In genomic region chr13:56132326-56132936, GRCm38 (mm10) we compare ENCODE assay signal across 10 mouse cellular contexts. TPM values are rescaled to one million over a fixed set of nuclear protein-coding genes. Genes with fewer than 3 reads are reported as not detected.
DNase-seq lines count a peak whose midpoint lies in the region; ATAC-seq and TF ChIP-seq lines count a peak whose summit lies in the region.
"Had no signal": no experiment of that assay in that cellular context is flagged by ENCODE, and none has a peak within 500 bp of the region (broad histone marks: within the 10 kb centered on the region; RNA-seq: fewer than 3 reads in every experiment).

No protein-coding gene starts in this region.

- peak overlapping the region; percentile 23; the same call in 1 of the 2 replicates for H3K4me2 ChIP-seq in intestine, embryonic 14.5 days (ENCODE audit: low read length)
- H3K4me2 ChIP-seq in intestine, postnatal 0 days (replicated peaks; ENCODE audit: low read depth) = no peak overlapping the region
- no peak overlapping the region for H3K4me2 ChIP-seq in CH12.LX (ENCODE audit: insufficient read depth, low read depth, poor library complexity, severe bottlenecking)
- H3K4me2 ChIP-seq in intestine, embryonic 16.5 days (ENCODE audit: low read depth, low read length) = 0 out of 2 replicates have a peak overlapping the region, but pooled peaks have one; percentile 22

- in situ Hi-C loops in CH12.LX (cut with MboI; ENCODE audit: low pct_ligation_motif_present, low pct_unique_long_range_greater_than_20kb, low sequenced_read_pairs) = no loop called here

- no peak for TF ChIP-seq EP300 in CH12.LX (IDR thresholded peaks at IDR 0.05; ENCODE audit: low read length)

- 78% methylated on average over 11 of the region's 11 CpGs for WGBS in intestine, embryonic 14.5 days
- WGBS in intestine, postnatal 0 days = 66% methylated on average over 11 of the region's 11 CpGs
- WGBS in intestine, embryonic 16.5 days = 68% methylated on average over 11 of the region's 11 CpGs

- H3K27me3 ChIP-seq in intestine, embryonic 14.5 days (replicated peaks; ENCODE audit: control insufficient read depth, insufficient read depth, low read length) = no peaks in the 10 kb centered on the region
- no peaks in the 10 kb centered on the region for H3K27me3 ChIP-seq in intestine, postnatal 0 days (replicated peaks; ENCODE audit: control insufficient read depth, insufficient read depth, low read length)
- no peaks in the 10 kb centered on the region for H3K27me3 ChIP-seq in CH12.LX (replicated peaks)
- no peaks in the 10 kb centered on the region for H3K27me3 ChIP-seq in intestine, embryonic 16.5 days (replicated peaks; ENCODE audit: control insufficient read depth, insufficient read depth, low read length)
- H3K27me3 ChIP-seq: Patski had no signal

- H3K79me2 ChIP-seq in CH12.LX (replicated peaks; ENCODE audit: control insufficient read depth, extremely low read depth, insufficient read depth, poor library complexity, severe bottlenecking) = peaks cover 39% of the 10 kb centered on the region

- no peak overlapping the region for H3K4me3 ChIP-seq in intestine, embryonic 14.5 days (ENCODE audit: low read depth, low read length)
- H3K4me3 ChIP-seq in intestine, postnatal 0 days (ENCODE audit: low read depth, low read length) = no peak overlapping the region
- no peak overlapping the region for H3K4me3 ChIP-seq in CH12.LX (replicated peaks in 1 of 3; ENCODE audit: low read depth in 2 of 3, low read length in 2 of 3, poor library complexity in 1 of 3)
- H3K4me3 ChIP-seq in intestine, embryonic 16.5 days (ENCODE audit: low read length) = no peak overlapping the region

- H3K27ac ChIP-seq in intestine, embryonic 14.5 days (ENCODE audit: low read depth) = no peak overlapping the region
- no peak overlapping the region; the same call in 1 of the 2 replicates for H3K27ac ChIP-seq in intestine, postnatal 0 days (ENCODE audit: low read depth, low read length)
- H3K27ac ChIP-seq in CH12.LX (ENCODE audit: insufficient read depth, low read depth) = no peak overlapping the region
- no peak overlapping the region for H3K27ac ChIP-seq in intestine, embryonic 16.5 days (ENCODE audit: low read length)

- H3K36me3 ChIP-seq in intestine, embryonic 14.5 days (ENCODE audit: control insufficient read depth, insufficient read depth, low read length) = peaks cover 22% of the 10 kb centered on the region
- H3K36me3 ChIP-seq in intestine, postnatal 0 days (ENCODE audit: control insufficient read depth, insufficient read depth) = peaks cover 10% of the 10 kb centered on the region; the same call in 1 of the 2 replicates
- peaks cover 10 to 47% of the 10 kb centered on the region in 2 experiments for H3K36me3 ChIP-seq in CH12.LX (replicated peaks in 1 of 2; ENCODE audit: control insufficient read depth in 1 of 2, insufficient read depth in 1 of 2, low read length in 1 of 2)
- H3K36me3 ChIP-seq in intestine, embryonic 16.5 days (ENCODE audit: control insufficient read depth, insufficient read depth, low read length) = peaks cover 10% of the 10 kb centered on the region

- no peak for TF ChIP-seq RAD21 in CH12.LX (IDR thresholded peaks at IDR 0.05; ENCODE audit: low read depth, low read length)

- no peaks in the 10 kb centered on the region for H3K9me3 ChIP-seq in intestine, embryonic 14.5 days (ENCODE audit: control insufficient read depth, low read length)
- H3K9me3 ChIP-seq in intestine, postnatal 0 days (ENCODE audit: control insufficient read depth) = no peaks in the 10 kb centered on the region
- H3K9me3 ChIP-seq in CH12.LX (replicated peaks; ENCODE audit: low read length) = no peaks in the 10 kb centered on the region
- H3K9me3 ChIP-seq in intestine, embryonic 16.5 days (ENCODE audit: control insufficient read depth, low read length) = 0 out of 2 replicates have a peak, but pooled peaks cover 5% of the 10 kb centered on the region

- peaks cover 22% of the 10 kb centered on the region for H3K4me1 ChIP-seq in intestine, embryonic 14.5 days (replicated peaks; ENCODE audit: control insufficient read depth, insufficient read depth, low read length)
- 0 out of 2 replicates have a peak, but pooled peaks cover 3% of the 10 kb centered on the region for H3K4me1 ChIP-seq in intestine, postnatal 0 days (replicated peaks; ENCODE audit: control insufficient read depth, insufficient read depth, low read length)
- peaks cover 11 to 43% of the 10 kb centered on the region in 2 experiments for H3K4me1 ChIP-seq in CH12.LX (ENCODE audit: control insufficient read depth in 1 of 2, insufficient read depth in 2 of 2)
- peaks cover 31% of the 10 kb centered on the region for H3K4me1 ChIP-seq in intestine, embryonic 16.5 days (ENCODE audit: control insufficient read depth, insufficient read depth, low read length)

- TF ChIP-seq POLR2A in CH12.LX (IDR thresholded peaks at IDR 0.05; ENCODE audit: low read depth, low read length) = no peak

- TF ChIP-seq CTCF in intestine, postnatal 0 days (IDR thresholded peaks at IDR 0.05; ENCODE audit: low read depth) = no peak
- no peak for TF ChIP-seq CTCF in CH12.LX (conservative IDR thresholded peaks at IDR 0.05 in 1 of 2, IDR thresholded peaks at IDR 0.05 in 1 of 2; ENCODE audit: low read depth in 2 of 2, low read length in 2 of 2)

- ATAC-seq in intestine, embryonic 14.5 days (replicated peaks; ENCODE audit: low FRiP score, low TSS enrichment, low read depth) = no peak
- no peak for ATAC-seq in intestine, postnatal 0 days
- ATAC-seq in intestine, embryonic 16.5 days = no peak
- no peak for ATAC-seq in frontal cortex, adult (ENCODE audit: low TSS enrichment)
- ATAC-seq: Patski had no signal

- dilution Hi-C loops in CH12.LX (cut with MboI; ENCODE audit: extremely low pct_ligation_motif_present, extremely low pct_unique_long_range_greater_than_20kb, low sequenced_read_pairs) = no loop called here

- H3K9ac ChIP-seq in intestine, embryonic 14.5 days (ENCODE audit: low read length) = no peak overlapping the region
- H3K9ac ChIP-seq in intestine, postnatal 0 days (ENCODE audit: low read depth, low read length) = no peak overlapping the region
- H3K9ac ChIP-seq in CH12.LX (ENCODE audit: insufficient read depth, low read depth) = no peak overlapping the region
- no peak overlapping the region for H3K9ac ChIP-seq in intestine, embryonic 16.5 days (ENCODE audit: low read depth, low read length)

- DNase-seq in intestine, embryonic 14.5 days (ENCODE audit: low spot score) = no peak
- no peak for DNase-seq in CH12.LX (ENCODE audit: extremely low read depth)
- peak; percentile 55 for DNase-seq in skeletal muscle tissue, adult 2 months (ENCODE audit: low read depth, low spot score)
- DNase-seq in adipocyte (ENCODE audit: low spot score) = no peak
- DNase-seq in frontal cortex, postnatal 25 days (ENCODE audit: low spot score in 2 of 2) = no peak
- DNase-seq: cerebellum, adult 18-20 months had no signal

TF ChIP-seq in CH12.LX, 34 proteins besides CTCF, POLR2A, EP300 and RAD21:
- TF ChIP-seq MAX (IDR thresholded peaks at IDR 0.05; ENCODE audit: low read length) = 0 out of 2 replicates have a peak, but pooled peaks have one; percentile 12
- no peak for TF ChIP-seq RCOR1 (conservative IDR thresholded peaks at IDR 0.05; ENCODE audit: low read depth, low read length)

RNA-seq across cellular contexts. Expression of gene H2afy, which starts 3.7 kb away (rescaled TPM):
- 361 and 379 TPM in 2 replicates for polyA plus RNA-seq in intestine, embryonic 14.5 days (2014; fragmentation: Nextera tagmentation; extraction: Ambion mirVana)
- polyA plus RNA-seq in intestine, postnatal 0 days (2015; fragmentation: Nextera tagmentation; extraction: Ambion mirVana) = 132 and 138 TPM in 2 replicates
- total RNA-seq in CH12.LX (2012; rRNA removed) = 158 and 162 TPM in 2 replicates
- 148 TPM in 2 replicates for total RNA-seq in CH12.LX (2014; rRNA removed)
- 153 and 155 TPM in 2 replicates for polyA plus RNA-seq in CH12.LX (2012; ENCODE audit: insufficient read length, low read depth)
- 235 and 246 TPM in 2 replicates for polyA plus RNA-seq in intestine, embryonic 16.5 days (2015; fragmentation: Nextera tagmentation; extraction: Ambion mirVana)

RNA-seq across cellular contexts. Expression of gene Tifab, which starts 46.3 kb away (rescaled TPM):
- polyA plus RNA-seq in intestine, embryonic 14.5 days (2014; fragmentation: Nextera tagmentation; extraction: Ambion mirVana) = 1.6 and 1.8 TPM in 2 replicates
- polyA plus RNA-seq in intestine, postnatal 0 days (2015; fragmentation: Nextera tagmentation; extraction: Ambion mirVana) = 3.3 and 3.4 TPM in 2 replicates
- total RNA-seq in CH12.LX (2012; rRNA removed) (1.9 and 2.0 TPM in 2 replicates), CH12.LX (2014; rRNA removed) (3.4 and 4.7 TPM in 2 replicates)
- 6.2 and 6.7 TPM in 2 replicates for polyA plus RNA-seq in CH12.LX (2012; ENCODE audit: insufficient read length, low read depth)
- polyA plus RNA-seq in intestine, embryonic 16.5 days (2015; fragmentation: Nextera tagmentation; extraction: Ambion mirVana) = 4.8 and 4.9 TPM in 2 replicates
- polyA plus RNA-seq: Patski had no signal

Comparison
In these comparisons a context has a peak if more than half of its experiments do, and no peak if none do; other contexts are left out.
1. H3K4me2 ChIP-seq: peak in intestine, embryonic 14.5 days (single experiment) and intestine, embryonic 16.5 days (single experiment); none in intestine, postnatal 0 days (single experiment) and CH12.LX (single experiment).